Mouse (Mus musculus) heart, embryonic 11.5 days (tissue): ENCODE results near the gene Oscar. TPM values are rescaled to one million over a fixed set of nuclear protein-coding genes. Genes with fewer than 3 reads are reported as not detected.

Source experiments
- ATAC-seq: fragments of 200-750 bp; cut with Nextera tagmentation; replicated peaks from 2 replicates; pipeline ENCODE4 v1.8.0; 2017; ENCODE audit warnings: moderate library complexity; ENCODE audit not compliant: insufficient number of reproducible peaks, low FRiP score, low TSS enrichment
- H3K27ac ChIP-seq: fragments of 300-500 bp; sonication (generic); 2 replicates; pipeline ENCODE4 v1.5.1; 2014; ENCODE audit warnings: mild to moderate bottlenecking, low read depth, low read length
- H3K27me3 ChIP-seq: fragments of 300-500 bp; sonication (generic); 2 replicates; pipeline ENCODE4 v1.6.1; 2014; ENCODE audit warnings: mild to moderate bottlenecking, low read length, mixed read lengths; ENCODE audit not compliant: control insufficient read depth, insufficient read depth
- H3K36me3 ChIP-seq: fragments of 300-500 bp; sonication (generic); 2 replicates; pipeline ENCODE4 v1.6.1; 2014; ENCODE audit warnings: mild to moderate bottlenecking, low read length, moderate library complexity, mixed read lengths; ENCODE audit not compliant: control insufficient read depth, insufficient read depth
- H3K4me1 ChIP-seq: fragments of 300-500 bp; sonication (generic); 2 replicates; pipeline ENCODE4 v1.6.1; 2014; ENCODE audit warnings: low read length; ENCODE audit not compliant: control insufficient read depth, insufficient read depth
- H3K4me2 ChIP-seq: fragments of 300-500 bp; sonication (generic); 2 replicates; pipeline ENCODE4 v1.6.1; 2014; ENCODE audit warnings: mild to moderate bottlenecking, moderate library complexity
- H3K4me3 ChIP-seq: fragments of 300-500 bp; sonication (generic); 2 replicates; pipeline ENCODE4 v1.5.1; 2014; ENCODE audit warnings: low read depth, low read length
- H3K9ac ChIP-seq: fragments of 300-500 bp; sonication (generic); 2 replicates; pipeline ENCODE4 v1.6.1; 2014; ENCODE audit warnings: mild to moderate bottlenecking, low read depth, low read length, moderate library complexity
- H3K9me3 ChIP-seq: fragments of 300-500 bp; sonication (generic); replicated peaks from 2 replicates; pipeline ENCODE4 v1.6.1; 2016; ENCODE audit warnings: low read length; ENCODE audit not compliant: control insufficient read depth
- WGBS: fragments of 180-500 bp; shearing (Covaris S2); extraction: QIAGEN DNeasy Blood & Tissue Kit; methylation state at CpG from one replicate; pipeline ENCODE4 v1.1.7; 2014; ENCODE audit not compliant: insufficient replicate concordance; 5-methylcytosine and 5-hydroxymethylcytosine counted together
- polyA plus RNA-seq: library from polyadenylated mRNA; unstranded; fragments of >200 nt; fragmentation: Nextera tagmentation; extraction: Ambion mirVana; gene quantifications from 2 replicates; pipeline ENCODE4 v1.2.1, GENCODE M21; 2014

Gene Oscar
- polyA plus RNA-seq, 1 experiment from 2014 or later = 0.56 TPM

- Histone ChIP-seq H3K9me3 (no peaks in the 10 kb centered on the region), H3K36me3 (0 out of 2 replicates have a peak, but pooled peaks cover 9% of the 10 kb centered on the region), H3K27ac (peak within 1 kb of the TSS; percentile 98), H3K4me1 (peaks cover 24% of the 10 kb centered on the region), H3K27me3 (no peaks in the 10 kb centered on the region), H3K4me3 (peak within 1 kb of the TSS; percentile 78), H3K9ac (peak within 1 kb of the TSS; percentile 93), H3K4me2 (peak within 1 kb of the TSS; percentile 89)
- peak; percentile 97 for ATAC-seq
- WGBS = under 1% methylated on average over 58 of the region's 58 CpGs
Measured at GRCm38 (mm10) chr7:3644672-3645487, 28.9 kb upstream of the Oscar start, which contains the start of gene Cnot3. Gene Cnot3 (plus strand): TSS chr7:3645268.

GRCm38 (mm10) chr7:3644348-3644671, 28.4 kb upstream of the Oscar start:
- Histone ChIP-seq H3K9me3 (no peaks in the 10 kb centered on the region), H3K36me3 (peaks cover 12% of the 10 kb centered on the region; the same call in 1 of the 2 replicates), H3K4me3 (peak overlapping the region; percentile 78), H3K4me1 (peaks cover 24% of the 10 kb centered on the region), H3K4me2 (peak overlapping the region; percentile 58), H3K27ac (peak overlapping the region; percentile 43; the same call in 1 of the 2 replicates), H3K27me3 (no peaks in the 10 kb centered on the region), H3K9ac (peak overlapping the region; percentile 43; the same call in 1 of the 2 replicates)
- ATAC-seq = no peak
- 0% methylated on average over 11 of the region's 11 CpGs for WGBS

GRCm38 (mm10) chr7:3643843-3644242, 27.9 kb upstream of the Oscar start:
- peaks cover 13% of the 10 kb centered on the region; the same call in 1 of the 2 replicates for H3K36me3 ChIP-seq
- peak overlapping the region; percentile 78 for H3K4me3 ChIP-seq
- no peak for ATAC-seq
- H3K9ac ChIP-seq = peak overlapping the region; percentile 43; the same call in 1 of the 2 replicates
- no peaks in the 10 kb centered on the region for H3K27me3 ChIP-seq
- H3K4me2 ChIP-seq = peak overlapping the region; percentile 58
- H3K4me1 ChIP-seq = peaks cover 24% of the 10 kb centered on the region
- 22% methylated on average over 9 of the region's 9 CpGs for WGBS
- no peaks in the 10 kb centered on the region for H3K9me3 ChIP-seq
- H3K27ac ChIP-seq = no peak overlapping the region

GRCm38 (mm10) chr7:3643412-3643811, 27.5 kb upstream of the Oscar start:
- Histone ChIP-seq H3K9ac (no peak overlapping the region), H3K4me1 (peaks cover 23% of the 10 kb centered on the region), H3K27me3 (no peaks in the 10 kb centered on the region), H3K4me2 (no peak overlapping the region), H3K27ac (no peak overlapping the region), H3K9me3 (no peaks in the 10 kb centered on the region), H3K36me3 (peaks cover 16% of the 10 kb centered on the region; the same call in 1 of the 2 replicates), H3K4me3 (no peak overlapping the region)
- ATAC-seq = no peak
- WGBS = 67% methylated on average over 5 of the region's 5 CpGs

- H3K27ac ChIP-seq = no peak overlapping the region
- peaks cover 12% of the 10 kb centered on the region for H3K4me1 ChIP-seq
- H3K4me2 ChIP-seq = peak overlapping the region; percentile 99
- no peaks in the 10 kb centered on the region for H3K9me3 ChIP-seq
- H3K36me3 ChIP-seq = peaks cover 5% of the 10 kb centered on the region
- peak overlapping the region; percentile 87 for H3K9ac ChIP-seq
- H3K4me3 ChIP-seq = peak overlapping the region; percentile 68
- WGBS = 56% methylated on average over 3 of the region's 3 CpGs
- H3K27me3 ChIP-seq = no peaks in the 10 kb centered on the region
- ATAC-seq = no peak
Measured at GRCm38 (mm10) chr7:3630478-3630815, 14.5 kb upstream of the Oscar start.

GRCm38 (mm10) chr7:3629543-3630477, 13.9 kb upstream of the Oscar start, which contains the start of the genes Tfpt and Prpf31:
Gene Tfpt (minus strand): TSS chr7:3629929.
Gene Prpf31 (plus strand): TSS chr7:3629985.
- H3K4me3 ChIP-seq = peak within 1 kb of the TSS; percentile 68
- peaks cover 2% of the 10 kb centered on the region for H3K36me3 ChIP-seq
- WGBS = 1% methylated on average over 47 of the region's 47 CpGs
- H3K27ac ChIP-seq = peak within 1 kb of the TSS; percentile 76
- H3K4me2 ChIP-seq = peak within 1 kb of the TSS; percentile 99
- H3K4me1 ChIP-seq = peaks cover 12% of the 10 kb centered on the region
- peak within 1 kb of the TSS; percentile 87 for H3K9ac ChIP-seq
- no peaks in the 10 kb centered on the region for H3K27me3 ChIP-seq
- peak; percentile 83 for ATAC-seq
- no peaks in the 10 kb centered on the region for H3K9me3 ChIP-seq

- no peaks in the 10 kb centered on the region for H3K9me3 ChIP-seq
- peak overlapping the region; percentile 68 for H3K4me3 ChIP-seq
- H3K27ac ChIP-seq = no peak overlapping the region
- no peaks in the 10 kb centered on the region for H3K27me3 ChIP-seq
- H3K9ac ChIP-seq = peak overlapping the region; percentile 87
- H3K4me2 ChIP-seq = peak overlapping the region; percentile 99
- H3K4me1 ChIP-seq = peaks cover 12% of the 10 kb centered on the region
- WGBS = 38% methylated on average over 4 of the region's 4 CpGs
- H3K36me3 ChIP-seq = peaks cover 4% of the 10 kb centered on the region
- ATAC-seq = peak; percentile 27; the same call in 1 of the 2 replicates
Measured at GRCm38 (mm10) chr7:3629030-3629429, 13.1 kb upstream of the Oscar start.

- under 1% methylated on average over 32 of the region's 32 CpGs for WGBS
- Histone ChIP-seq H3K9me3 (no peaks in the 10 kb centered on the region), H3K27me3 (no peaks in the 10 kb centered on the region), H3K9ac (peak within 1 kb of the TSS; percentile 95), H3K4me2 (peak within 1 kb of the TSS; percentile 87), H3K27ac (peak within 1 kb of the TSS; percentile 79), H3K36me3 (peaks cover 11% of the 10 kb centered on the region), H3K4me3 (peak within 1 kb of the TSS; percentile 89), H3K4me1 (0 out of 2 replicates have a peak, but pooled peaks cover 2% of the 10 kb centered on the region)
- peak; percentile 91 for ATAC-seq
Measured at GRCm38 (mm10) chr7:3617242-3617995, 1.5 kb upstream of the Oscar start, which contains the start of gene Ndufa3. Gene Ndufa3 (plus strand): TSS chr7:3617373.
